Mouse (Mus musculus): ENCODE results near the gene Sp2. TPM values are rescaled to one million over a fixed set of nuclear protein-coding genes. Genes with fewer than 3 reads are reported as not detected.
A peak's percentile ranks its signal among the peaks of the same experiment; 100 is the strongest.

Sp2 gene
- polyA plus RNA-seq, 1 experiment = not detected

DNA sequence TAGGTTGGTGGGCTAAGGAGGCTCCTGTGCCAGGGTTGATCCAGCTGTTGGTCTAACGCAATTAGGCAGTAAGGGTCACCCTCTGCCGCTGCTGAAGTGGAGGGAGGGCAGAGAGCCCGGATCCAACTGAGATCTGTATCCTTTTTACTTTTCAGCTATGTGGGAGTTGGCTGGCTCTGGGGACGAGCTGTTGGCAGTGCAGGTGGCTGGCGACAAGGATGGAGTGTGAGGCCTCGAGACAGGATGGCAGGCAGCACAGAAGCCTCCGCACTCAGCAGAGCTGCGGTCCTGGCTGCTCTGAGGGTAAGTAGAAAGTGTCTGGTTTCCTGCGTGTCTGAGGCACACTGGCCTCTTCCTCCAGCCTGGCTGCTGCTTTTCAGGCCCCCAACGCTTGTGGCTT lies 30.3 kb downstream of the Sp2 start:
- Histone ChIP-seq H3K4me3 (ENCODE audit: insufficient read depth, low read depth, low read length) (no peak overlapping the region), H3K27ac (ENCODE audit: insufficient read depth, low read depth, low read length) (no peak overlapping the region), H3K4me1 (ENCODE audit: control insufficient read depth, insufficient read depth, low read length) (peaks cover 6% of the 10 kb centered on the region; the same call in 1 of the 2 replicates)
- WGBS = 66% methylated on average over 10 of the region's 10 CpGs
- no peak for TF ChIP-seq CTCF (IDR thresholded peaks at IDR 0.05; ENCODE audit: insufficient read depth, low read depth, low read length)

DNA sequence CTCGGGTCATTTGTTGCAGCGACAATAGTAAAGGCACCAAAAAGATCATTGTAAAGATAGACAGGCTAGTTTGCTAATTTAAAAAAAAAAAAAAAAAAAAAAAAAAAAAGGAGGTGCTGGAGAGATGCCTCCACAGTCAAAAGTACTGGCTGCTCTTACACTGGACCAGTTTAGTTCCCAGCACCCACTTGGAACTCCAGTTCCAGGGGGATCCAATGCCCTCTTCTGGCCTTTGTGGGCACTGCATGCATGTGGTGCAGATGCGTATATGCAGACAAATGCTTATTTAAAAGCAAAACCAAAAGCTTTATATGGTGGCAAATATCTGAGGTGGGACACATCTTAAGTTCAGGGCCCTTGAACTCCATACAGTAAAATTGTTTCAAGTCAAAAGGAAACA lies 32.0 kb downstream of the Sp2 start:
- TF ChIP-seq CTCF (IDR thresholded peaks at IDR 0.05; ENCODE audit: insufficient read depth, low read depth, low read length) (no peak), POLR2A (IDR thresholded peaks at IDR 0.05; ENCODE audit: insufficient read depth, low read depth, low read length) (no peak)
- no peak overlapping the region for H3K4me3 ChIP-seq (ENCODE audit: insufficient read depth, low read depth, low read length)
- no peak overlapping the region for H3K27ac ChIP-seq (ENCODE audit: insufficient read depth, low read depth, low read length)
- WGBS = 97% methylated on average over 3 of the region's 3 CpGs
- H3K4me1 ChIP-seq (ENCODE audit: control insufficient read depth, insufficient read depth, low read length) = peaks cover 6% of the 10 kb centered on the region; the same call in 1 of the 2 replicates

DNA sequence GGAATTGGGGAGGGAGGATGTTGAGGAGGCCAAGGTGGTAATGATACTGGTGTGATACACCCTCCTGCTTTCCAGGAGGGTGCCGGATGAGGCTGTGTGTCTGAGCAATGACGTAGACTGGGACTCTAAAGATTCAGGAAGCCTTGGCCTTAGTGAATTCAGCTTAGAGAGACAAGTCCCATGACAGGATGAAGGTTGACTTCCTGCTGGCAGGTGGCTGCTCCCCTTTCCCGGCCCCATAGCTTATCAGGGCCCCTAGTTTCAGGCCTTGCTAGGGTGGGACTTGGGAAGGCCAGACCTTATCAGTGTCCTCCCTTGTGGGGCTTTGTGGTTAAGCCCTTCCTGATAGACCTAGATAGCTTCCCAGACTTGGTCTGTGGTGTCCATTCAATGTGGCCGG lies 34.9 kb downstream of the Sp2 start:
- H3K4me1 ChIP-seq (ENCODE audit: control insufficient read depth, insufficient read depth, low read length) = peaks cover 12% of the 10 kb centered on the region
- no peak overlapping the region for H3K27ac ChIP-seq (ENCODE audit: insufficient read depth, low read depth, low read length)
- 92% methylated on average over 4 of the region's 4 CpGs for WGBS
- TF ChIP-seq POLR2A (IDR thresholded peaks at IDR 0.05; ENCODE audit: insufficient read depth, low read depth, low read length) = no peak
- no peak overlapping the region for H3K4me3 ChIP-seq (ENCODE audit: insufficient read depth, low read depth, low read length)

DNA sequence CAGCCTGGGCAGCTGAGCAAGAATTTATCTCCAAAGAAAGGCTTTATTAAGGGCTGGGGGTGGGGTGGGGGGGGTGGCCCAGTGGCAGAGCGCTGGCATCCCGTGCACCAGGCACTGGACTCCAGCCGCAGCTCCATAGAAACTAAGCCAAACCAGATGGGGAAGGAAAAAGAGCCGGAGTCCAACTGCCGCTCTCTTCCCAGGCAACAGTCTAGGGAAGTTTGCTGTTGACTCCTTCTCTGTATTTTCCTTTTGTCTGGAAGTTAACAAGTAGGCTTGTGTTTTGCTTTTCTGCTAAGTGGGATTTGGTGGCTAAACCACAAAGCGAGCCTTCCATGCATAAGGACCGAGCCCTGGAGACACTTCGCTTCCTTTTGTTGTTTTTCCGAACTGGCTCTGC lies 36.3 kb downstream of the Sp2 start:
- H3K4me1 ChIP-seq (ENCODE audit: control insufficient read depth, insufficient read depth, low read length) = peaks cover 8% of the 10 kb centered on the region
- TF ChIP-seq CTCF (IDR thresholded peaks at IDR 0.05; ENCODE audit: insufficient read depth, low read depth, low read length) = no peak
- no peak for TF ChIP-seq POLR2A (IDR thresholded peaks at IDR 0.05; ENCODE audit: insufficient read depth, low read depth, low read length)
- H3K4me3 ChIP-seq (ENCODE audit: insufficient read depth, low read depth, low read length) = no peak overlapping the region
- no peak overlapping the region for H3K27ac ChIP-seq (ENCODE audit: insufficient read depth, low read depth, low read length)
- WGBS = 47% methylated on average over 9 of the region's 9 CpGs

DNA sequence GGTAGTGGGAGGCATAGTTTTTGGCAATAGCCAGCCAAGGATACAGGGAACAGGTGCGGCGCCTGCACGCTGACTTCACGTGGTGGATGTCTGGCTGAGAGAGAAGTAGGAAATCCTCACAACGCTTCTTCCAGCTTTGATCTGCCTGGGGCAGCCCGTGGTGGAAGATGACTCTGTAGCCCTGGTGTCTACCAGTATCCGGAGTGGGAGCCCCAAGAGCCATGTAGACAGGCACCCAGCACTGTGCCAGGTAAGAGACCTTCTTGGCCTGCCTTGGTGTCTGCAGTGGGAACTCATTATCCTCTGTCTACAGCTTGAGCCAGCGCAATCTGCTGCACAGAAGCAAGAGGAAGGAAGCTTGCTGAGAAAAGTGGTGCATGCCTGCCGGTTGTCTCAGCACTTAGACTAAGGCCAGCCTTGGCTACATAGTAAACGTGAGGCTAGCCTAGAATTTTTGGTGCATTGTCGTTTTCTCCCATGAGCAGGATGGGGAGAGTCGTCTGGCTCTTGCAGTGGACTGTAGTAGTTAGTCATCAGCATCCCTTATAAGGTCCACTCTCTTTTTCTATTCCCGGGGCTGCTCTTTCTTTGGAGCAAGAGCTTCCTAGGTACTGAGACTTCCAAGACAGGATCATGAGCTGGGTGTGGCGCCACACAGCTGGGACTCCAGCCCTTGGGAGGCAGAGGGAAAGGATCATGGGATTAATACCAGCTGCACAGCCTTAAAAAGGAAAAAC lies 37.7 kb downstream of the Sp2 start:
- TF ChIP-seq CTCF (IDR thresholded peaks at IDR 0.05; ENCODE audit: insufficient read depth, low read depth, low read length) = no peak
- TF ChIP-seq POLR2A (IDR thresholded peaks at IDR 0.05; ENCODE audit: insufficient read depth, low read depth, low read length) = no peak
- Histone ChIP-seq H3K4me1 (ENCODE audit: control insufficient read depth, insufficient read depth, low read length) (peaks cover 8% of the 10 kb centered on the region), H3K4me3 (ENCODE audit: insufficient read depth, low read depth, low read length) (no peak overlapping the region), H3K27ac (ENCODE audit: insufficient read depth, low read depth, low read length) (no peak overlapping the region)
- WGBS = 79% methylated on average over 14 of the region's 14 CpGs

DNA sequence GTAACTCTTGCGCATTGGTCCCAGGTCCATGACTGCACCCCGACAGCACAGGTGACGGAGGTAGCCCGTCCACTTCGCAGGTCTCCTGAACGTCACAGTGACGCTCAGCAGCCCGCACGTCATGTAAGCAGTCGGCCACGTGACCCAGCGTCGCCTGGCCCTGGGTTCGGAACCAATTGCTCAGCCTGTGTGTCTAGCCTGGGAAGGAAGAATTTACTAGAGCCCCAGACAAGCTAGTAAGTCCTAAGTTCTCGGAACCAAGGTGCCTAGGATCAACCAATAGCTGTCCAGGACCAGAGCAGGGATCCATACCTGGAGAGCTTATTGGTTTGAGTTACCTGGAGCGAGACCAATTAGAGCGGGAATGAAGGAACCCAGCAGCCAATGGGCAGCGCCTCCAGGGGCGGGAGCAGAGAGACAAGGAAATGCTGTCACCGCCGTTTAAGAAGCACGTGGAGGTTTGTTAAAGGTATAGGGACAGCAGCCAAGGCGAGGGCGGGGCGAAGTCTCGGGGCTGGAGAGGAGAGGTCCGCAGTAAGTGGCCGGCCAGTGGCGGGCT lies 38.9 kb downstream of the Sp2 start, which contains the start of gene Pnpo:
Pnpo (minus strand) TSS at position 241 of the 559 bp plus-strand sequence.
- Histone ChIP-seq H3K4me3 (ENCODE audit: insufficient read depth, low read depth, low read length) (peak within 1 kb of the TSS; percentile 72), H3K4me1 (ENCODE audit: control insufficient read depth, insufficient read depth, low read length) (peaks cover 8% of the 10 kb centered on the region), H3K27ac (ENCODE audit: insufficient read depth, low read depth, low read length) (no peak within 1 kb of the TSS)
- no peak for TF ChIP-seq POLR2A (IDR thresholded peaks at IDR 0.05; ENCODE audit: insufficient read depth, low read depth, low read length)
- no peak for TF ChIP-seq CTCF (IDR thresholded peaks at IDR 0.05; ENCODE audit: insufficient read depth, low read depth, low read length)
- WGBS = under 1% methylated on average over 29 of the region's 29 CpGs

DNA sequence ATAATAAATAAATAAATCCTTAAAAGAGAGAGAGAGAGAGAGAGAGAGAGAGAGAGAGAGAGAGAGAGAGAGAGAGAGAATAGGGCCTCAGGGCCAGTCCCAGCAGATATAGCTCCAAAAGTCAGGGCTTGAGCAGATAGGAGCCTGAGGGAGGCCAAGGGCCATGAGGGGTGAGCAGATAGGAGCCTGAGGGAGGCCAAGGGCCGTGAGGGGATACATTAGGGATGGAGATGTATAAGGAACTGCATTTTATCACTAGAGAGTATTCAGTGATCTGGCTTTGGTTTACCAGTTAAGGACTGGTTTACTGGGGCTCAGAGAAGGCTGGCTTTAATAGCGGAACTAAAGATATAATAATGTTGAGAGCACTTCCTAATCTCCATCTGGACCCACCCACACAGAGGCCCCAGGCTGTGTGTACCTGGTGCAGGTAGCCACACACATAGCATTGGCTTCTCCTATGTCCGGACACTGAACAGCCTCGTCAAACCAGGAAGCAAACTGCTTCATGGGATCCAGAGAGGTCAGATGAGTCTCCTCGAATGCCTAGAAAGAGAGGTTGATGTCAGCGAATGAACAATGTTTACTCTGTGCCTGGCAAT lies 40.7 kb downstream of the Sp2 start:
- no peak overlapping the region for H3K27ac ChIP-seq (ENCODE audit: insufficient read depth, low read depth, low read length)
- TF ChIP-seq CTCF (IDR thresholded peaks at IDR 0.05; ENCODE audit: insufficient read depth, low read depth, low read length) = no peak
- no peak for TF ChIP-seq POLR2A (IDR thresholded peaks at IDR 0.05; ENCODE audit: insufficient read depth, low read depth, low read length)
- peaks cover 8% of the 10 kb centered on the region for H3K4me1 ChIP-seq (ENCODE audit: control insufficient read depth, insufficient read depth, low read length)
- H3K4me3 ChIP-seq (ENCODE audit: insufficient read depth, low read depth, low read length) = no peak overlapping the region
- WGBS = 79% methylated on average over 6 of the region's 6 CpGs

DNA sequence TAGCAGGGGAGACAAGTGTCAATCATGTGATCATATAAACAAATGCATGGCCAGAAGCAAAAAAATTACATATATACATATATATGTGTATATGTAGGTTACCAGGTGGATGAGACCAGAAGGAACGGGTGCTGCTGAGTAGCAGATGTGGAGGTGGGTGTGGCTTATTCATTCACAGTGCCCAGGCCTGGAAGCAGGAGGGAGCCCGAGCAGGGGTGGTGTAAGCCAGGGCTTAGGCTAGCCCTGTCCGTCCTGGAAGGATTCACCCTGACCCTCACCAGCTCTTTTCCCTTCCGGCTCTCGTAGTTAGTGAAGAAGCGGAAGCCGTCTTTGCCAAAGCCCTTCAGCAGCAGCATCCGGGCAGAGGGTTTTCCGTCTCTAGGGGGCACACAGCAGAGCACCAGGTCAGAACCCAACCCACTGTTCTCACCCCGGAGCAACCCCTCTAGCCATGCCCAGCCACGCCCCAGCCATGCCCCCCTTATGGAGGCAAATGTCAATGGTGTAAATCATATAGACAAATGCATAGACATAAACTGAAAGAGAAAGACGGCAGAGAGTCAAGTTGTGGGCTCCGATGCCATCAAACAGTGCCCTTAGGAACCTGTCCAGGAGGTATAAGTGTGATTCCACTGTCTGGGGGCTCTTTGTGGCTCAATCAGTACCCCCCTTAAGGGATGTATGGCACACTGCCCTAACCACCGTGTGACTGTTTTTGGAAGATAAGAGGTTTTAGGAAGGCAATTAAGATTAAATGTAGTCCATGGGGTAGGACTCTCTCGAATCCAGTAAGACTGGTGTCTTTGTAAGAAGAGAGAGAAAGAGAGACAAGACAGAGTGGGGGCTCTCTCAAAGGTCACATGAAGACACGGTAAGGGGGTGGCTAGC lies 41.9 kb downstream of the Sp2 start:
- H3K27ac ChIP-seq (ENCODE audit: insufficient read depth, low read depth, low read length) = no peak overlapping the region
- no peak overlapping the region for H3K4me3 ChIP-seq (ENCODE audit: insufficient read depth, low read depth, low read length)
- TF ChIP-seq CTCF (IDR thresholded peaks at IDR 0.05; ENCODE audit: insufficient read depth, low read depth, low read length) = no peak
- no peak for TF ChIP-seq POLR2A (IDR thresholded peaks at IDR 0.05; ENCODE audit: insufficient read depth, low read depth, low read length)

More for the DNA sequence above, 41.9 kb downstream of the Sp2 start:
- H3K4me1 ChIP-seq (ENCODE audit: control insufficient read depth, insufficient read depth, low read length) = peaks cover 8% of the 10 kb centered on the region
- WGBS = 79% methylated on average over 16 of the region's 16 CpGs
